8 mouse cellular contexts compared by ENCODE assay signal in the genomic region with DNA sequence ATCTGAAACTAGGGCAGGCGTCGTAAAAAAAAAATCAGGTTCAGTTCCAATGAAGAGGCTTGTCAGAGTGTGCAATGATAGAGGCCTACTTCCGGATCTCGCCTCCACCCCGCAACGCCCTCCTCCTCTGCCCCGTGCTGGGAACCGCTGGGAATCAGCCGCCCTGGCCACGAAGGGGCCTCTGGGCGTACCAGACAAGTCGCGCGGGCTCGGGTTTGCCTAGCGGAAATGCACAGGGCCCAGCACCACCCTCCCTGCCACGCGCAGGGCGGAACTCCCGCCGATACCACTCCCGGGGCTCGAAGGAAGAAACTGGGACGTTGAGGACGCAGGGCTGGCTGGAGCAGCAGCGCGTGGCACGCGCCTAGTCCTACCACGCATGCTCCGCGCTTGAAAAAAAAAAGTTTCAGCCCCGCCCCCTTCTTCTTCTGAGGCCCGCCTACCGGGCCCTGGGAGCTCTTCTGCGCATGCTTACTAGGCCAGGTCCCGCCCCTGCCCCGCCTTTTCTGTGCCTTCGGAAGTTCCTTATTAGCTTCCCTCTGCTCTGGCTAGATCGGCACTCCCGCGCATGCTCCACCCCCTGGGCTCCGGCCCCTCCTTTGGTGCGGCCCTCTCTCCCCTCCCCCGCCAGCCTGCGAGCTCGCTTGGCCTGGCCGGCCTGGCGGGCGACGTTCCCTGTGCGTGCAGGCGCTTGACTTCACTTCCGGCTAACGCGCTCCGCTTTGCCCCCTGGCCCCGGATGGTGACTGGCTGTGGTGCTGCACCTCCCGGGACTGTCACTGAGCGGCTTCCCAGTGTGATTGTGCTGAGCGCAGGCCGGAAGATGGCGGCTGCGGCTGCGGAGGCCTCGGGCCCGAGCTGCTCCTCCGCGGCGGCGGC. TPM values are rescaled to one million over a fixed set of nuclear protein-coding genes. Genes with fewer than 3 reads are reported as not detected.
A peak's percentile ranks its signal among the peaks of the same experiment; 100 is the strongest.
DNase-seq lines count a peak whose midpoint lies in the region; ATAC-seq and TF ChIP-seq lines count a peak whose summit lies in the region.

A gene (plus strand): TSS at position 567 of the 879 bp plus-strand sequence.

- H3K4me1 ChIP-seq in embryonic facial prominence, embryonic 13.5 days: peaks cover 18% of the 10 kb centered on the region
- peaks cover 8% of the 10 kb centered on the region for H3K4me1 ChIP-seq in kidney, adult 2 months (ENCODE audit: control insufficient read depth, insufficient read depth, low read length)
- H3K4me1 ChIP-seq in limb, embryonic 12.5 days (replicated peaks): peaks cover 14% of the 10 kb centered on the region
- peaks cover 24% of the 10 kb centered on the region for H3K4me1 ChIP-seq in midbrain, embryonic 15.5 days
- peaks cover 5% of the 10 kb centered on the region for H3K4me1 ChIP-seq in spleen, adult 2 months (ENCODE audit: control insufficient read depth, insufficient read depth, insufficient read length)

- no peaks in the 10 kb centered on the region for H3K27me3 ChIP-seq in embryonic facial prominence, embryonic 13.5 days
- H3K27me3 ChIP-seq in kidney, adult 2 months (replicated peaks; ENCODE audit: control insufficient read depth, insufficient read depth, low read length): no peaks in the 10 kb centered on the region
- H3K27me3 ChIP-seq in limb, embryonic 12.5 days: no peaks in the 10 kb centered on the region
- no peaks in the 10 kb centered on the region for H3K27me3 ChIP-seq in midbrain, embryonic 15.5 days (replicated peaks)
- H3K27me3 ChIP-seq in spleen, adult 2 months (ENCODE audit: control insufficient read depth, insufficient read depth, low read length): no peaks in the 10 kb centered on the region

- no peaks in the 10 kb centered on the region for H3K36me3 ChIP-seq in embryonic facial prominence, embryonic 13.5 days
- no peaks in the 10 kb centered on the region for H3K36me3 ChIP-seq in kidney, adult 2 months (ENCODE audit: control insufficient read depth, insufficient read depth, low read length)
- no peaks in the 10 kb centered on the region for H3K36me3 ChIP-seq in limb, embryonic 12.5 days
- H3K36me3 ChIP-seq in midbrain, embryonic 15.5 days (replicated peaks): no peaks in the 10 kb centered on the region
- H3K36me3 ChIP-seq in spleen, adult 2 months (ENCODE audit: control insufficient read depth, insufficient read depth, low read length): no peaks in the 10 kb centered on the region

- TF ChIP-seq POLR2A in kidney, adult 2 months (IDR thresholded peaks at IDR 0.05; ENCODE audit: low read depth, low read length): peak; percentile 85
- peak; percentile 90 for TF ChIP-seq POLR2A in spleen, adult 2 months (IDR thresholded peaks at IDR 0.05; ENCODE audit: low read depth, low read length)

- H3K9me3 ChIP-seq in embryonic facial prominence, embryonic 13.5 days: no peaks in the 10 kb centered on the region
- H3K9me3 ChIP-seq in limb, embryonic 12.5 days: no peaks in the 10 kb centered on the region
- no peaks in the 10 kb centered on the region for H3K9me3 ChIP-seq in midbrain, embryonic 15.5 days

- peak within 1 kb of the TSS; percentile 98 for H3K4me3 ChIP-seq in embryonic facial prominence, embryonic 13.5 days
- peak within 1 kb of the TSS; percentile 96 for H3K4me3 ChIP-seq in kidney, adult 2 months (ENCODE audit: insufficient read depth, low read depth, low read length)
- peak within 1 kb of the TSS; percentile 98 for H3K4me3 ChIP-seq in limb, embryonic 12.5 days (replicated peaks)
- peak within 1 kb of the TSS; percentile 92 for H3K4me3 ChIP-seq in midbrain, embryonic 15.5 days
- H3K4me3 ChIP-seq in spleen, adult 2 months (ENCODE audit: extremely low read depth, insufficient read depth, insufficient read length): peak within 1 kb of the TSS; percentile 79

- peak; percentile 100 for DNase-seq in 3134 (ENCODE audit: extremely low read depth, insufficient read length, low spot score)
- DNase-seq in adrenal gland, postnatal 36 days: peak; percentile 100
- peak; percentile 100 for DNase-seq in heart, adult 18-20 months
- DNase-seq in kidney, adult 2 months: peak; percentile 100
- peak; percentile 99 to 100 for DNase-seq in spleen, adult 2 months (ENCODE audit: low read depth in 1 of 2, low spot score in 2 of 2)

- WGBS in embryonic facial prominence, embryonic 13.5 days: under 1% methylated on average over 71 of the region's 71 CpGs
- under 1% methylated on average over 71 of the region's 71 CpGs for WGBS in kidney, adult 2 months
- under 1% methylated on average over 70 of the region's 71 CpGs for WGBS in limb, embryonic 12.5 days
- under 1% methylated on average over 71 of the region's 71 CpGs for WGBS in midbrain, embryonic 15.5 days
- under 1% methylated on average over 71 of the region's 71 CpGs for WGBS in spleen, adult 2 months

- peak within 1 kb of the TSS; percentile 98 for H3K9ac ChIP-seq in embryonic facial prominence, embryonic 13.5 days
- peak within 1 kb of the TSS; percentile 96 for H3K9ac ChIP-seq in limb, embryonic 12.5 days (replicated peaks)
- H3K9ac ChIP-seq in midbrain, embryonic 15.5 days: peak within 1 kb of the TSS; percentile 83

- ATAC-seq in embryonic facial prominence, embryonic 13.5 days (ENCODE audit: insufficient number of reproducible peaks, insufficient read depth, low FRiP score, low TSS enrichment, low read depth): peak; percentile 96
- ATAC-seq in limb, embryonic 12.5 days (ENCODE audit: insufficient number of reproducible peaks, insufficient read depth, low FRiP score, low TSS enrichment, low read depth): peak; percentile 97
- peak; percentile 98 for ATAC-seq in midbrain, embryonic 15.5 days (replicated peaks)

- no peak for TF ChIP-seq CTCF in kidney, adult 2 months (conservative IDR thresholded peaks at IDR 0.05; ENCODE audit: insufficient read depth, insufficient read length, low read depth, low read length)
- peak; percentile 2; the same call in 1 of the 2 replicates for TF ChIP-seq CTCF in spleen, adult 2 months (IDR thresholded peaks at IDR 0.05; ENCODE audit: extremely low read depth, insufficient read depth, insufficient read length, insufficient replicate concordance)

- H3K4me2 ChIP-seq in embryonic facial prominence, embryonic 13.5 days: peak within 1 kb of the TSS; percentile 74
- peak within 1 kb of the TSS; percentile 70 for H3K4me2 ChIP-seq in limb, embryonic 12.5 days
- peak within 1 kb of the TSS; percentile 88 for H3K4me2 ChIP-seq in midbrain, embryonic 15.5 days

- H3K27ac ChIP-seq in embryonic facial prominence, embryonic 13.5 days: peak within 1 kb of the TSS; percentile 99
- H3K27ac ChIP-seq in kidney, adult 2 months (ENCODE audit: insufficient read depth, low read depth, low read length): peak within 1 kb of the TSS; percentile 88
- H3K27ac ChIP-seq in limb, embryonic 12.5 days: peak within 1 kb of the TSS; percentile 99
- H3K27ac ChIP-seq in midbrain, embryonic 15.5 days: peak within 1 kb of the TSS; percentile 95
- peak within 1 kb of the TSS; percentile 91 for H3K27ac ChIP-seq in spleen, adult 2 months (ENCODE audit: insufficient read depth, low read length)

RNA-seq across cellular contexts. Expression of the gene that starts here (rescaled TPM):
- 100 to 1,000 TPM; 131 to 136 TPM for total RNA-seq in adrenal gland, postnatal 36 days (2021)
- 102 and 105 TPM in 2 replicates for polyA plus RNA-seq in embryonic facial prominence, embryonic 13.5 days (2015; fragmentation: Nextera tagmentation; extraction: Ambion mirVana)
- 10 to 100 TPM; 62.2 to 72.5 TPM for total RNA-seq in heart, adult 18-20 months (2021)
- polyA plus RNA-seq in kidney, adult 2 months (2012; rRNA removed): 87.5 and 119 TPM in 2 replicates
- 92.5 and 107 TPM in 2 replicates for polyA plus RNA-seq in limb, embryonic 12.5 days (2016; fragmentation: Nextera tagmentation; extraction: Ambion mirVana)
- 80.6 and 95.1 TPM in 2 replicates for polyA plus RNA-seq in midbrain, embryonic 15.5 days (2015; fragmentation: Nextera tagmentation; extraction: Ambion mirVana)
- polyA plus RNA-seq in spleen, adult 2 months (2012; rRNA removed): 103 and 112 TPM in 2 replicates

Comparison
In these comparisons a context has a peak if more than half of its experiments do, and no peak if none do; other contexts are left out.
1. Peak in every context shown above with its lines: DNase-seq, ATAC-seq, H3K4me3 ChIP-seq and H3K27ac ChIP-seq.